Mouse (Mus musculus) granulocyte monocyte progenitor cell, adult 5-6 weeks (primary cell): ENCODE results near the gene Ndufv1. TPM values are rescaled to one million over a fixed set of nuclear protein-coding genes. Genes with fewer than 3 reads are reported as not detected.

Experiments used
- ATAC-seq: replicated peaks from 2 replicates; pipeline ENCODE4 v1.8.0; 2016; ENCODE audit warnings: mild to moderate bottlenecking, moderate TSS enrichment, inconsistent platforms; ENCODE audit not compliant: poor library complexity, severe bottlenecking
- total RNA-seq, 2 experiments: library from RNA; stranded (forward) in 1 of 2; stranded (reverse) in 1 of 2; fragments of 200-712, 200-1000 nt in 1 of 2; fragments of >200 nt in 1 of 2; fragmentation: Nextera tagmentation in 1 of 2; gene quantifications; 2 replicates each; pipeline ENCODE4 v1.2.3; 2014 to 2017

The Ndufv1 gene
- total RNA-seq, 2 experiments from 2014 or later = 93.8 to 222 TPM

GRCm38 (mm10) chr19:4005971-4006370 lies 6.6 kb downstream of the Ndufv1 start:
- no peak for ATAC-seq

- no peak for ATAC-seq
These were observed 7.5 kb downstream of the Ndufv1 start for GRCm38 (mm10) chr19:4005091-4005490.

- ATAC-seq = no peak
These were observed 8.3 kb downstream of the Ndufv1 start for GRCm38 (mm10) chr19:4004331-4004730.

- no peak for ATAC-seq
These were observed 9.0 kb downstream of the Ndufv1 start for GRCm38 (mm10) chr19:4003641-4004040.

DNA sequence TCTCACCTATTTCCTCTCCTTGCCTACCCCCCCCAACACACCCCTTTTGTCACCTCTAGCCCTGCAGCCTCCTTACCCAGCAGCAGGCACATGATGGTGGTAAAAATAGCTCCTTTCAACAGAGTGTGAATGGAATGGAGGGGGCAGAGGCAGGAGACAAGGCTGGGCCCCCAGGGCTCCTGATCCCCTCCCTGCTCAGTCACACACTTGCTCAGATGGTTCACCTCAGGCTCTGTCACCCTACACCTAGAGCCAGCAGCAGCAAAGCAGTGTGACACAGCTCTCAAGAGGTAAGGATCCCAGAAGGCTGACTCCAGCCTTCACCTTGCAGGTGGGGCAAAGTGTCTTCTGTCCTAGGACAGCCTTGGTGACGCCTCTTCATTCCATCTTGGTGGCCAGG lies 9.5 kb downstream of the Ndufv1 start, which contains the start of gene Doc2g:
Doc2g (plus strand) TSS at position 202 of the 400 bp plus-strand sequence.
- ATAC-seq = no peak

DNA sequence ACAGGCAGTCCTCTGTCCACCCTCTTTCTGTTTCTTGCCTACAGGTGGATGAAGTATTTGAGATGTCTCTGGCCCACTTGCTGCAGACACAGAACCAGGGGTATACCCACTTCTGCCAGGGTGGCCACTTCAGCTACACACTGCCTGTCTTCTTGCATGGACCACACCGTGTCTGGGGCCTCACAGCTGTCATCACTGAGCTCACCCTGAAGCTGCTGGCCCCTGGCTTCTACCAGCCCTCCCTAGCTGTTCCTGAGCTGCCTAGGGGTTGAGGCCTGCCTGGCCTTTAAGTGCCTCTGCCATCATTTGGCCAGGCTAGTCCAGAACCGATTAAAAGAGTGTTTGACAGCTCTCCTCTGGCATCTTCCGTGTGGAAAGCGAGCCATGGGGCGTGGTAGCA lies 10.9 kb downstream of the Ndufv1 start:
- no peak for ATAC-seq

GRCm38 (mm10) chr19:4000949-4001525 lies 11.6 kb downstream of the Ndufv1 start:
- ATAC-seq = no peak

DNA sequence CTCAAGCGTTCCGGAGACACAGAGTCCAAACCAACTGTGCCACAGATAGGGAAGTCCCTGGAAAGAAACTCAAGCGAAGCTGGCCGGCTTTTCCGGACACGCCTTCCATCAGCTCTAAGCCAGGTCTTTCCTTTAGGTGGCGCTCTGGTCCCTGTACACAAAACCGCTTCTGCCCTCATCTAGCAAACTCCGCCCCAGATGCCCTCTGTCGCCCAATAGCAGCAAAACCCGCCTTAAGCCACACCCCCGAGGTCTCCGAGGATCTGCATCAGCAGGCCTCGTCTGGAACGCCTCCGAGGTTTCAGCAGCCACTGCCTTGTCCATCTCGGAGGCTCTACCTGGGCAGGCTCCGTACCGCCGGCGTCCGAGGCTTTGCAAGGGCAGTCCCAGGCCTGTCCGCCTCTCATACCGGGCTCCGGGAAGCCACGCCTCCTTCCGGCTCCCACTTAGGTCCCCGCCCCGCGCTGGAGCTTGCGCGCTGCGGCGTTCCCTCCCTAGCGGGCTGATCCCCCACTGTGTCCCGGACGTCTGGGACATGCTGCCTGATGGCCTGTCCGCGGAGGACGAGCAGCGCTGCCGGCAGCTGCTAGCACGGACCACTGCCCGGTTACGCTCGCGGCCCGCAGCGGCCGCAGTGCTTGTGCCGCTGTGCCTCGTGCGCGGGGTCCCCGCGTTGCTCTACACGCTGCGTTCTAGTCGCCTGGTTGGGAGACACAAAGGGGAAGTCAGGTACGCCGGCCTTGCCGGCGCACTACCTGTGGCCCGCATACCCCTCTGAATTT lies 12.3 kb downstream of the Ndufv1 start, which contains the start of the genes Nudt8 and Gm49405:
Nudt8 (plus strand) TSS at position 462 of the 782 bp plus-strand sequence.
Gm49405 (plus strand) TSS at position 508 of the 782 bp plus-strand sequence.
- peak; percentile 82 for ATAC-seq

- no peak for ATAC-seq
These were observed 13.4 kb downstream of the Ndufv1 start for GRCm38 (mm10) chr19:3999121-3999730.

- no peak for ATAC-seq
These were observed 14.3 kb downstream of the Ndufv1 start for GRCm38 (mm10) chr19:3998335-3998734.

DNA sequence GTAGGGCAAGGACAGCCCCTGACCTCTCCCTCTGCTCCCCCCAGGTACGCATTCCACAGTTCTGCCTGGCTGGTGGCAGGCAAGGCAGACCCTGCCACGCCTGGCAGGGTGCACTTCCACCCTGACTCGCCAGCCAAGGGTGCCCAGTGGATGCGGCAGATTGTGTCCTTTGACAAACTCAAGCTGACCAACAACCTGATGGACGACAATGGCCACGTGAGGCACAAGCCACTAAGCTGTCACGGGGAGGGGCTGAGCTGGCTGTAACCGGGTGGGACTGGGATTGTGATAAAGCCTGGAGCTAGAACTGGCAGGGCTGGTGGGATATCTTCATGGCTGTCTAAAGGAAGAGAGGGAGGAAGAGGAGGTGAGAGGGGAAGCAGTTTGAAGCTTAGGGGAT lies 15.4 kb downstream of the Ndufv1 start:
- ATAC-seq = no peak

GRCm38 (mm10) chr19:3996747-3997146 lies 15.9 kb downstream of the Ndufv1 start:
- no peak for ATAC-seq

DNA sequence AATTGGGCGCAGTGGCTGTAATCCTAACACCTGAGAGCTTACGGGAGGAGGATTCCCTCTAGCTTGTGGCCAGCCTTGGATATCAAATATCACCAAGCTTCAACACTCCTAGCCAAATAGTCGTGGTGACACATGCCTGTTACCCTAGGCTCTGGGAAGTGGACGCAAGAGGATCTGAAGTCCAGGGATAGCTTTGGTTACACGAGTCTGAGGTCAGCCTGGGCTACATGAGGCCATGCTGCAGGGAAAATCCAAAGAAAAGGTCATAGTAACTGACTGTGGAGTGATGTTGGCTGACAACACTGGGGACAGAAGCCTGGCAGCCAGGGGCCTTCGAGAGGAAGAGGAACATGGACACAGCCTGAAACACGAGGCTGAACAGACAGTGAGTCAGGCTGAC lies 16.5 kb downstream of the Ndufv1 start:
- ATAC-seq = no peak

DNA sequence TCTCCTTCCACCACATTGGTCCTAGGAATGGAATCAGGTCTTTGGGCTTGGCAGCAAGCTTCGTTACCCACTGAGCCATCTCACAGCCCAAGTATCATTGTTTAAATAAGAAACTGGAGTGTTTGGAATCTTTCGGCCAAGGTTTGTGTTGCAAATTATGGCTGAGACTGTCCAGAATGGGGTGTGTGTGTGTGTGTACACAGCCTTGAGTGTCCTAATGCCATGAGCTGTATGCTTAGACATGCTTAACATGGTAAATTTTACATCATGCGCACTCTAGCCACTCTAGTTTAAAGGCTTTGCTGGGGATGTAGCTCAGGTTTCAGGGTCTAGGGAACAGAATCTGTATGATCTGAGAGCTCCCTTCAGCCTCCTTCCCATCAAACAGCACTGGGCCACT lies 17.1 kb downstream of the Ndufv1 start:
- ATAC-seq = no peak

DNA sequence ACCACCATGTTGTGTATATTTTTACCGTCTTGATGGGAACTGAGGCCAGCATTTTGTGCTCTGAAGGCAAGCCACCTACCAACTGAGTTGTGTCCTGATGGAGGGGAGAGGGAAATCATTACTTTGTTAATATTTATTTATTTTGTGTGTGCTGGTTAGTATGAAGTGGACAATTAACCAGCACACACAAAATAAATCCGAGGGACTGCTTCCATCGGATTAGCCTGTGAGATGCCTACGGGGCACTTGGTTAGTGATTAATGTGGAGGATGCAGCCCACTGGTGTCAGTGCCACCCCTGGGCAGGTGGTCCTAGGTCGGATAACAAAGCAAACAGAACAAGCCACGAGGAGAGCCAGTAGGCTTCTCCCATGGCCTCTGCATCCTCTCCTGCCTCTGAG lies 17.7 kb downstream of the Ndufv1 start:
- no peak for ATAC-seq

DNA sequence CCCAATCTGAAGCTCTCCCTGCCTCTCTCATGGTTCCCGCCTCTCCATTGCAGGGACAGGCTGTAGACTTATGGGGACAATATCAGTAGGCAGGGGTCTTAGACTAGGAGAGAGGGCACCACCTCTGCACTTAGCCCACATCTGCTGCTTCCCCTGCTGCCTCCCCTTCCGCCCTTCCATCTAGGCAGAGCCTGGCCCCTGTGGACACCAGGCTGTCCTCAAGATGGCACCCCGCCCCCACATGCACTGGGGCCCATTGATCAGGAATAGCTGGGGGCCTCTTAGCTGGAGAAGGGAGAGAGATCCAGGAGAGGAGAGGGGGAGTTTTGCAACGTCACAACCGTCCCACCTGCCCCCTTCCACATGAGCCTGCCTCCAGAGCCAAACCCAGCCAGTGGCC lies 20.2 kb downstream of the Ndufv1 start, which contains the start of gene Tbx10:
Tbx10 (plus strand) TSS at position 337 of the 400 bp plus-strand sequence.
- ATAC-seq = no peak

DNA sequence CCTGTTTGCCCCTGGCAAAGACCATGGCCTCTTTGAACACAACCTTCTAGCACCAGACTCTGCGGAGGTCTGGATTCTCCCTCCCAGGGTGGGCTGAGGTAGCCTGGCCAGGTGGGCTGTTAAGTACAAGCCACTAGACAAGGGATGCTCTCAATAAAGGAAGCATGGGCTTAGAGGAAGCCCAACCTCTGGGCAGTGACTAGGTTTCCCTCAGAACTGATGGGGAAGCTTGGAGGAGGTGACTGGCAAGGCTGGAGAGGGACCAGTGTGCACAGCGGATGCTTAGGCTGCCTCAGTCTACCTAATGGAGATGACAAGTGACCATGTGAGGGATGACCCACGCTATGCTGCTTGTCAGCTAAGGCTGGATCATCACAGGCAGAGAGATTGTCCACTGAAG lies 20.6 kb downstream of the Ndufv1 start:
- no peak for ATAC-seq

- no peak for ATAC-seq
These were observed 21.0 kb downstream of the Ndufv1 start for GRCm38 (mm10) chr19:3991562-3991961.

DNA sequence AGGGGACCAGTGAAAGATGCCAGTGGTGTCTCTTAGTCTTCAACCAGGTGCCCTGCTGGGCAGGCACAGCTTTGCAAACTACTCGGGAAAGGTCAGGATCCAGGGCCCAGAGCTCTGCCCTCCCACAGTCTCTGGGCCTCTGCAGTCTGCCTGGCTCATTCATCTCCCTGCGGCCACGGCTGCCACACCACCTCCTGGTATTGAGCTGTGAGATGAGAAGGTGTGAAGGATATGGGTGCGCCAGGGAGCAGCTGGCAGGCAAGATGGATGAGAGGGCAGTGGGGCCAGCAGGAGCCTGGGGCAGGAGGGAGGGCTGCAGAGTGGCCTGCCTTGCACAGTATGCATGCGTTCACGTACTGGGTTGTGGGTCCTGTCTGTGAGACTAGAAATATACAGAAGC lies 21.8 kb downstream of the Ndufv1 start:
- ATAC-seq = no peak

GRCm38 (mm10) chr19:3988750-3989149 lies 23.9 kb downstream of the Ndufv1 start:
- no peak for ATAC-seq

DNA sequence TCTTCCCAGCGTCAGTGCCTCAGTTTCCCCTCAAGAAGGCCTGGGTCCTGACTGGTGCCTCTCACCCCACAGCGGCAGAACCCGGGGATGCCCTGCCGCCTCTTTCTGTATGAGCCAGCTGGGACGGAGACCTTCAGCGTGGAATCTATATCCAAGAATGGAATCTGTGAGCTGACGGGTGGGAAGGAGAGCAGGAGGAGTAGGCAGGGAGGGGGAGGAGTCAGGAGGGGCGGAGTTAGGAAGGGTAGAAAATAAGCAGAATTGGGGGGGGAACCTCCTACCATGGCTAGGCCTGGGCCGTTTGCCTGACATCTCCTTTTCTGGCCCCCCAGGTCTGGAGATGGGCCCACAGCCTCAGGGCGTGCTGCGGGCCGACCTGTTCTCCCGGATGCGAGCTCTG lies 24.5 kb downstream of the Ndufv1 start:
- ATAC-seq = no peak
